Mouse (Mus musculus) B cell, adult 2 months (primary cell): ENCODE measurements around the gene Edn3.
A peak's percentile ranks its signal among the peaks of the same experiment; 100 is the strongest.

Experiments used
- DNase-seq, 2 experiments: peaks; one replicate each; pipeline ENCODE4 v3.0.0; 2022

Edn3 gene

GRCm38 (mm10) chr2:174760479-174761121, at the start of gene Edn3:
TSS of gene Edn3 (plus strand) at chr2:174760619.
- peak; percentile 16 to 19 for DNase-seq

- DNase-seq = peak; percentile 6 to 18
These were observed 48.4 kb upstream of the Edn3 start for GRCm38 (mm10) chr2:174712043-174712442.

DNA sequence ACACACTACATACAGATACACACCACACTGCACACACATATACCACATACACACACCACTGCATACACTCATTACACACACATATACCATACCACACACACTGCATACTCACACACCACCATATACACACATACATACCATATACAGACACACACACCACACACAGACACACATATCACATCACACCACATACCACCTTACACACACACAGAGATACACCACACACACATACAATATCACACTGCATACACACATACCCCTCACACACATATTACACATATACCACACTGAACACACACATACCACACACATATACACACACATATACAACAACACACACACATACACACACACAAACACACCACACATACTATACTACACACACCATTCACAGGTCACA, 44.5 kb upstream of the Edn3 start:
- DNase-seq = no peak

GRCm38 (mm10) chr2:174717857-174718256, 42.6 kb upstream of the Edn3 start:
- DNase-seq = no peak

- no peak for DNase-seq
These were observed 33.1 kb upstream of the Edn3 start for GRCm38 (mm10) chr2:174727114-174727823.

DNA sequence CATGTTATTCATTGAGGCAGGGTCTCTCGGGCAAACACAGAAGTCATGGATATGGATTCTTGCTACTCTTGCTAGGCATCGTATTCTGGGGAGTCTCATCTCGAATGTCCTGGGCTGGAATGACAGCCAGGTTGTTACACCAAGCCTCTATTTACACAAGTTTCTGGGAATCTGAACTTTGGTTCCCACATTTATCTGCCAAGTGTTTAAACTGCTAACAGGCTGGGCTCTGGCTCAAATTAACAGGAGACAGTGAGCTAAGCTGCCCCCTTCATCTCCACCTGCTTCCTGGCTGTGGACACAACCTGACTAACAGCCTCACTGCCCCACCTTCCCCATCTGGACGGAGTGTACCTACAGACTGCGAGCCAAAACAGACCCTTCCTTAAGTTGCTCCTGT, 28.5 kb upstream of the Edn3 start:
- no peak for DNase-seq

GRCm38 (mm10) chr2:174735270-174735669, 25.1 kb upstream of the Edn3 start:
- DNase-seq = no peak

DNA sequence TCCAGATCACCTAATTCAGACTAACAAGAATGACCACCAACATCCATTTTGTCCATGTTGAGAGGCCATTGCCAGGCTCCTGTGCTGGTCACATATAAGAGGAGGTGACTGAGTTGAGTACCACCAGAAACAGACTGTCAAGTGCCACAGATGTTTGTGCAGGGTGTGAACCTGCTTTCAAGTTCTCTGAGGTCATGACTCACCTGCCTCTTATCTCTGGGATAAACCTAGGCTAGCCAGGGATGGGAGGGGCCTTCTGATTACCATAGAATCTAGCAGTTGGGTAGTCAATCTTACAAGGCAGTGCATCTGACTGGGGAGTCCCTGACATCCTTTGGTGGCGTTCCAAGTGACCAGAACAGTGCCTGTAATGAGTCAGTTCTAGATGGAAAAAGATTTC, 13.2 kb upstream of the Edn3 start:
- DNase-seq = no peak

GRCm38 (mm10) chr2:174748381-174748780, 12.0 kb upstream of the Edn3 start:
- DNase-seq = no peak

DNA sequence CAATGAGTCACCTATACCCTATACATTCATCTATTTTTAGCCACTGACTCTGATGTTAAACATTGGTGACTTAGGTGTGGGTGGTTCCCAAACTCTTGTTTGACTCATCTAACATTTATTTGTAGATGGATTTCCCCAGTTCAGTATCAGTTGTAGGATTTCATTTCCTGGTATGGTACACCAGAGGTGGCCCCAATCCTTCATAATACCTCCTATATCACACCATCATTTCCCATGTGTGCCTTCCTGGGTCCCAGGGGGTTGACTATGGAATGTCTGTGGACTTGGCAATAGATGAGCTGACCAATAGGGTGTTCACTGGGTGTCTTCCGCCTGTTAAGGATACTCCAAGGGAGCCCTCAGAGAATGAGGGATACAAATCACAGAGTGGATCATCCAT, 7.2 kb upstream of the Edn3 start:
- DNase-seq = no peak

- no peak for DNase-seq
These were observed 6.2 kb upstream of the Edn3 start for GRCm38 (mm10) chr2:174754231-174754630.

DNA sequence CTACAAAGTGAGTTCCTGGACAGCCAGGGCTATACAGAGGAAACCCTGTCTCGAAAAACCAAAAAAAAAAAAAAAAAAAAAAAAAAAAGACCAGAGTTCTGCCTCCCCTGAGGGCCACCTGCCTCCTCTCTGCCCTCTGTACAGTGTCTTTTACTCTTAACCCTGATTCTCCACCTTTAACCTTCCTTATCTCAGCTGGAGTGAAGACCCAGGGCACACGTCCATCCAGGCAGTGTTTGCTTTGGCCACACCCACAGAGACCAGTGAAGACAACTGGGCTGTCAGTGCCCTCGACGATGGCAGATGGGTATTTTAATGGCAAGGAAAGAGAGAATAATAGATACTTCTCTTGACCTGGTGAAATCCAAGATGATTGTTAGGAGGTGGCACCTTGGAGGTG, 1.2 kb upstream of the Edn3 start:
- no peak for DNase-seq

- DNase-seq = no peak
These were observed 1.2 kb downstream of the Edn3 start for GRCm38 (mm10) chr2:174761452-174762101.

DNA sequence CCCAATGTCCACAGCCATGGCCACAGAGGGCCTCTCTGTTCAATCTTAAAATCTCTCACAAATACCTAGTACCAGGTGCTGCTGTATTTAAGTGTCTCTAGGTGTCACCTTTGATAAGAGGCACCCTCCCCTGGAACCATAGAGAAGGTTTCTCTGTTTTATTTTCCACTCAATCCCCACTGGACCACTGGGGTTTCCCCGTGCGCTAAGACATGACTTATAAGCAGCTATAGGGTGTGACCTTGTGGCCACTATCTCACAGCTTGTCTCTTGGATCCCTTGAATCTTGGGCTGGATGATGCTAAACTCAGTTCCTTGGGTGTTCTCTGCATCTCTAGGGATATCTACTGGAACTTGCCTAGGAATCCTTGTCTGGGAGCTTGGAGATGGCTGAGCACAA, 1.9 kb downstream of the Edn3 start:
- peak; percentile 53 to 55 for DNase-seq

GRCm38 (mm10) chr2:174768891-174769528, 8.6 kb downstream of the Edn3 start:
- DNase-seq = no peak

DNA sequence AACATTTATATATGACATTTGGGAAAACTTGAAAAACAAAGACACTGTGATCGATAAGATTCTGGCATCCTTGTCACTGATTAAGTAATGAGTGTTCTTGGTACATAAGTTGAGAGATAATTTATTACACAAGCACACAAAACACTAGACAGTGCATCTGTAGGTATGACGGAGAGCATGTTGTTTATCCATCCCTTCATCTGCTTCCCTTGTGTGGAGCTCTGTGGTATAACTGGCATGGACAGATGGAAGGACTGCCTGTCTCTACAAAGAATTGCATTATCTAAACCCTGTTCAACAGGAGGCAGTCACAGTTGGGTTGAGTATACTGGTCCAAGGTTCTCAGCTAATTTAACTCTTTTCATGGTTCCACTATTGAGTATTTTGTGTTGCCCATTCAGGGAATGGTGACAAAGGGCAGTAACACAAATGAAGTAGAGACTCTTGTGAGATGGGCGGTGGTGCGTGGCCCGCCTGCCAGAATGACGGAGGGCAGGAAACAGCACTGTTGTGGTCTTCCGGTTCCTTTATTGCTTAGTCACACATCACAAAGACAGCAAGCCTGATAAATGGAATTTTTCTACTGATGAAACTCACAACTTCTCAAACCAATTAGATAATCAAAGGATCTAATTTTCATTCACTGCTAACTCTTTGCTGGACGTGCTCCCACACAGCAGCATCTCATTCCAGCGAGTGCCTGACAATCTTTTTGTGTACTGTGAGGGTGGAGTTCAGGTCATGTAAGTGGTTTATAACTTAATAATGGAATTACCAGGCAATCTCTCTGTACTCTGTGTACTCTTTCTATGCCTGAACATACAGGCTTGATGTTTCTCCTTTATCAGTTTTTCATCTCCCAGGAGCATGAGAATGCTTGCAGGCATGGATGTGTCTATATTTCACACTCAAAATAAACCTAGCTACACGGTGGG, 14.0 kb downstream of the Edn3 start:
- DNase-seq = peak; percentile 10 to 12

DNA sequence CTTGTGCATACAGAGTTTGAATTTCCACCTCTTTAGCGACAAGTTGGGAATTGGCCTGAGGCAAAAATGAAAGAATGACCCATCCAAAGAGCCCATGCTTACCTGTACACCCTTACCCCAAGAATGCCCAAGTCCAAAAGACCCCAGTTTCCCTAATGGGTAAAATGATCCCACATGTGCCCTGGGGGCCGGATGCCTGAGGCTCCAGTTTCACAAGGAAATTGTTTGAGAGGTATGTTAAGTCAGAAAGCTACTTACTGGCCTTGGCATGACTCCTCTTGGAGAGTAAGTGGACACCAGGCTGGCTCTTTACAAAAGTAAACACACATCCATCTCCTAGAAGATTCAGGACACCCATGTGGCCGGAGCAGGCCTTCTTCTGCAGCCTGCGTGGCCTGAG, 21.6 kb downstream of the Edn3 start:
- DNase-seq = no peak

GRCm38 (mm10) chr2:174782880-174783279, 22.5 kb downstream of the Edn3 start:
- DNase-seq = no peak

DNA sequence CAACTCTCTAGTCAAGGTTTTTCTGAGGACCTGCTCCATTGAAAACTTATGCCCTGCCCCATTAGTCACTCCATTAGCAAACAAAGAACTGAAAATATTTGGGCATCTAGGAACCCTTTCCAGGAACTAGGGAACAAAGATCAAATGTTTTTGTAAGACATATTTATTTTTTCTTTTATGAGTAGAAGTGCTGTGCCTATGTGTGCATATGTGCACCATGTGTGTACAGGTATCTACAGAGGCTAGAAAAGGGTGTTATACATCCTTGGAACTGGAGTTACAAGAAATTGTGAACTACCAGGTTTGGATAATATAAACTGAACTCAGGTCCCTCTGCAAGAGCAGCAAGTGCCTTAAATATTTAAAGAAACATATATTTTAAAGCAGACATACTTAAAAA, 28.4 kb downstream of the Edn3 start:
- no peak for DNase-seq

DNA sequence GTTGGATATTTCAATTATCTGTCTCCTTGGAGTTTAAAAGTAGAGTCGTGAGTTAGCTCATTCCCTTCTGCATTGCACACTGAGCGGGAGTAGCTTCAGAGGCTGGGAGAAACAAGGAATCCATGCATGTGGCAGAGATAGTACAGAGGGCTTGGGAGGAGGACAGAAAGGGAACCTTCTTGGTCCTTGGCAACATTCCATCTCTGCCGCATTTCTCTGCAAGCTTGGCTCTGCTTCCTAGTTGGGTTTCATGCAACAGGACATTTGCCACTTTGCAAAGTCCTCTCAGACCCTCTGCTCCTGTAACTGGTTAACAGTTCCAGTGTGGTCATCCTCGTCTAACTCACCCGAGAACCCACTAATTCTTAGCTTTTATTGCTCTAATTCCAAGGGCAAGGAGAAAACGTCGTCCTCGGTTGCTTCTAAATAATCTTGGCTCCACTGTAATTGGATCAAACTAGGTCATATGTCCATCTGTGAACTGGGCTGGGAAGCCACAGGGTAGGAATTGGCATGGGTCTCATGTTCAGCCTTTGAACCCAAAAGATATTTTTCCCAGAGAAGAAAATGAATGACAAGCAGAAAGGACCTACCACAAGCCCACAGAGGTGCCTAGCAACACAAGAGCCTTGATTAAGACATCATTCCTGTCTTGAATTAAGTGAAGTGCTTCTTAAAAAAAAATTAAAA, 32.2 kb downstream of the Edn3 start:
- DNase-seq = no peak

GRCm38 (mm10) chr2:174793181-174793580, 32.8 kb downstream of the Edn3 start:
- no peak for DNase-seq

GRCm38 (mm10) chr2:174796998-174797397, 36.6 kb downstream of the Edn3 start:
- peak in 1 of 2 experiments; percentile 3 for DNase-seq
